Mouse (Mus musculus): ENCODE measurements around the gene Sbsn. TPM values are rescaled to one million over a fixed set of nuclear protein-coding genes. Genes with fewer than 3 reads are reported as not detected.

Sbsn gene
- total RNA-seq, 1 experiment from 2014 or later = 0.25 TPM

DNA sequence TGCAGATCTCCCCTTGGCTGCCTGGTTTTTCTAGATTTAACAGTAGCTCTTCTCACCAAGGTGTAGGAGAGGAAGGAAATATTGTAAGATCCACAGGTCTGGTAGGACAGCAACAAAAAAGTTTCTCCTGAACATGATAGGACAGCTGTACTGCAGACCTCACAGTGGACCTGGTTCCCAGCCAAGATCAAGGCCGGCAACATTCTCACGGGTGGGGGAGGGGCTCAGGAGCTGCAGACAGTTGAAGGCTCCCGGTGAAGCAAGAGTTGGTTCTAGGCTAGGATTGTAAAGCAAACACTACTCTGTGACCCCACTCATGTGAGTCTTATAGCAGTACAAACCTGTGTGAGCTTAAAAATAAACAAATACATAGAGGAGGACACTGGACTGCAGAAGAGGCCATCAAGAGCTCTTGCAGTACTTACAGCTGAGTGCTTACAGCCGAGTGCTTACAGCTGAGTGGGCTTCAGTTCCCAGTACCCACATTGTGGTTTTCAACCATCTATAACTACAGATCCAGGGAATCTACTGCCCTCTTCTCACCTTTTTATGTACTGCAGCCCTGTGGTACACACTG, 7.2 kb upstream of the Sbsn start:
- ATAC-seq (replicated peaks in 1 of 2; ENCODE audit: insufficient read depth in 1 of 2, low FRiP score in 2 of 2, low TSS enrichment in 1 of 2, low read depth in 1 of 2, poor library complexity in 2 of 2, severe bottlenecking in 2 of 2) = no peak

DNA sequence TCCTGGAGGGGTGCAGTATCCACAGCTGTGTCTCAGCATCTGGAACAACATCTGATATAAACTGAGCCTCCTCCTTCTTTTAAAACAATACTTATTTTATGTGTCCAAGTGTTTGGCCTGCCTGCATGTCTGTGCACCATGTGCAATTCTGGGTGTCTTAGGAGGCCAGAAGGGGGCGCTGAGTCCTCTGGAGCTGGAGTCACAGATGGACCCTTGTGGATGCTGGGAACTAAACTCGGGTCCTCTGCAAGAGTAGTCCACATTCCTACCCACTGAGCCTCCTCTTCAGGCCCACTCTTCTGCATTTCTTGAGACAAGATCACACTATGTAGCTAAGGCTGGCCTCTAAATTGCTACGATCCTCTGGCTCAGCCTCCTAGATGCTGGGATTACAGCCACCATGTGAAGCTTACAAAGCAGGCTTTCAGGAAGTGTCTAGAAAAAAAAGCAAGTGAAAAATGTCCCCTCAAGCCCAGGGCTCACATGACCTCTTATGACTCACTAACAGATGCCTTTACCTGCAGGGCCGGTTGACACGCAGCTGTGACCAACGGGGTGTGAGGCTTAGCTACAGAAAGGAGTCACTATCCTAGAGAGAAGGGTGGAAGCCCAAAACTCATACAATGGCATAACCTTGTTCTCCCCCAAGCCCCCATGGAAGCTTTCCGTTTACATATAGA, 3.6 kb upstream of the Sbsn start:
- no peak for ATAC-seq (replicated peaks in 1 of 2; ENCODE audit: insufficient read depth in 1 of 2, low FRiP score in 2 of 2, low TSS enrichment in 1 of 2, low read depth in 1 of 2, poor library complexity in 2 of 2, severe bottlenecking in 2 of 2)

DNA sequence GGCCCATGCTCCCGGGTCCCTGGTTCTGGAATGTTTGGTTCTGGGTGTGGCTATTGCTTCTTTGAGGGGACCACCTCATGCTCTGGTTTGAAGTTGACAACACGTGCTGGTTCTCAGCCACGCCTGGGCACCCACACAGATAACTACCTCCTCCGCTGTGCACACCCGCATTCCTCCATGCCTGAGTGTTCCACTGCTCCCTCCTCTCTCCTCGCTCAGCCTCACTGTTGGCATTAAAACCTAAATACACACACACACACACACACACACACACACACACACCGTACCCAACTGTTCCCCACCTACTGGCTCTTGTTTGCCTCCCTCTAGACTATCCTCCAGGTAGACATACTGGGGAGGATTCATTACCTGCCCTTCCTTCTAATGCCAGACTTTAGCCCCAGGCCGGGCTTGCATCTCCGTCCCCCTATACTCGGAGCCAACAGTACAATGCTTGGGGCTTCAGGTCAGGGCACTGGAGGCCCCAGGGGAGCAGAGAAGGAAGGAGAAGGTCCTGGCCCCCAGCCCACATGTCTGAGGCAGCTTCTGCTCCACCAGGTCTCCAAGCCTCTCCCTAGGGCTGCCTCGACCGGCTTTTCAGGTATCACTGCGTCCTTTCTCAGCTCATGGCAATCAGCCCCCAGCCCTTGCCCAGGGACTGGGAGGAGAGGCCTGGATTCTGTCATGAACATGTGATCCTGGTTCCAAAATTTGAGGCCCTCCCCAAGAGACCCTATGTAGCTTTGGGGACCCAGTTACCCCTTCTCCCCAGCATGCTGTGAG, 1.3 kb upstream of the Sbsn start:
- ATAC-seq (replicated peaks in 1 of 2; ENCODE audit: insufficient read depth in 1 of 2, low FRiP score in 2 of 2, low TSS enrichment in 1 of 2, low read depth in 1 of 2, poor library complexity in 2 of 2, severe bottlenecking in 2 of 2) = no peak

DNA sequence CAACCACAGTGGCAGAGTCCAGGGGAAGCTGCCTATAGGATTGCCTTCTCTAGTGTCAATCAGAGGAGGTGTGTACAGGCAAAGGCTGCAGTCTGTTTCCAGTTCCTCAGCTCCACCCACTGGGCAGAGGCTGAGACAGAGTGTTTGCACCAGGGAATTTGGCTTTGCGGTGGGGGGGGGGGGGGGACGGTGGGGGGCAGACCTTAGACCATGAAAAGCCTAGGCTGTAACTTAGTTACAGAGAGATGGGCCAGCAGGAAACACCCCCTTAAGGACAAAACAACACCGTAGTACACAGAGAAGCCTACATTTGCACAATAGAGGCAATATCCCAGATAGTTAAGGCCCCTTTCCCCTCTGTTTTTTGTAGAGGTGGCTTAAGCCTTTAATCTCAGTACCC, 5.7 kb downstream of the Sbsn start:
- no peak for ATAC-seq (replicated peaks in 1 of 2; ENCODE audit: insufficient read depth in 1 of 2, low FRiP score in 2 of 2, low TSS enrichment in 1 of 2, low read depth in 1 of 2, poor library complexity in 2 of 2, severe bottlenecking in 2 of 2)

DNA sequence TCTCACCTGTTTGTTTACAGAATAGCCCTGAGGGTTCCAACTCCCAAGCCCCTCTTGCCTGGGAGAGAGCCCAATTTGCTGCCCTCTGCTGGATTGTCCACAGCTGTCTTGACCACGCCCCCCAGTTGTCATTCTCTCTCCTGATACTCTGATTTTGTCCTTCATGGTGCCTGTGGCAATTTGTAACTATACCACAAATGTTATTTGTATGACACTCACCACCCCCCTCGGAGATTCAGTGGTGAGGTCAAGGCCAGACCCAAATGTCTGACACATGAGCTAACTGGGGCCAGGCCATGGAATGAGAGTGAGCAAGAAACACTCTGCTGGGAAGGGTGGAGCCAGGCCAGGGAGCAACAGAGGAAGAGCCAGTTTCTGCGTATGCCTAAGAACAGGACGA, 7.6 kb downstream of the Sbsn start:
- no peak for ATAC-seq (replicated peaks in 1 of 2; ENCODE audit: insufficient read depth in 1 of 2, low FRiP score in 2 of 2, low TSS enrichment in 1 of 2, low read depth in 1 of 2, poor library complexity in 2 of 2, severe bottlenecking in 2 of 2)

DNA sequence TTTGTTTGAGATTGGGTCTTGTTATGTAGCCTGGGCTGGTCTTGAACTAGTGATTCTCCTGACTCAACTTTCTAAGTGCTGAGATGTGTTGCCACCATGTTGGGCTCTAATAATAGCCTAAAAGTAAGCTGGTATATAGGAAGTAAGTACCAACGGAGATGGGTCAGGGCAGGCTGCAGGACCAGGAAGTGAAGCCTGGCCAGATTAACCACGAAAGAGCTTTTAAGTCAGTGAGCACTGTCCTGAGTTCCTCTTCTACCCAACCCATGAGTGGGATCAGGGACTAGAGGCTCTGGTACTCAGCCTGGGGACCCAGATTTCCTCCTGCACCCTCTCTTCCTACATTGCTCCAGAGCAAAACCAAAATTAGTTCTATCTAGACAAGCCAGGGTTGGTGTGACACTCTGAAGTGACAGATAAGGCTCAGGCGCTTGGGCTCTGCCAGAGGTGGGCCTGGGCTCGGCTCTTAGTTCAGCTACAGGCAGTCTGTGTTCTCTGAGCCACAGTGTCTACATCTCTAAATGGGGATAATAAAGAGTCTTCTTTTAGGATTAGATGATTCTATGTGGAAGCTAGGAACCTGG, 10.6 kb downstream of the Sbsn start:
- ATAC-seq (replicated peaks in 1 of 2; ENCODE audit: insufficient read depth in 1 of 2, low FRiP score in 2 of 2, low TSS enrichment in 1 of 2, low read depth in 1 of 2, poor library complexity in 2 of 2, severe bottlenecking in 2 of 2) = peak; percentile 46 to 61

DNA sequence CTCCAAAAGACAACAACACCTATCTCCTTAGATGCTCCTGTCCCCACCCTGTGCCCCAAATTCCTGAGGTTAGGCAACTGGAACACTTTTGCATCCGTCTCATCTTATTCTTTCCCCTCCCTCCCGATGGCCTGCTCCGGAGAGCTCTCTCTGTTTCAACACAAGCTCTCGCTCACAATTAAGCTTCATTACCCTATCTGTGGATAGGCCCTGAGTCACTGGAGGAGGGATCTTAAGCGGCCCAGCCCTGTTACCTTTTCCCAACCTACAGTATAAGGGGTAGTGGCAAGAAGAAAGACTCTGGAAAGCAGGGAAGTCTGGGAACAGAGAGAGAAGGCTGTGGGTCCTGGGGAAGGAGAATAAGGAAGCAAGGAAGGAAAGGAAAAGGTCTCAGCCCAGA, 12.2 kb downstream of the Sbsn start, which contains the start of gene Dmkn:
Gene Dmkn (plus strand): TSS at position 301 of the 400 bp plus-strand sequence.
- no peak for ATAC-seq (replicated peaks in 1 of 2; ENCODE audit: insufficient read depth in 1 of 2, low FRiP score in 2 of 2, low TSS enrichment in 1 of 2, low read depth in 1 of 2, poor library complexity in 2 of 2, severe bottlenecking in 2 of 2)

DNA sequence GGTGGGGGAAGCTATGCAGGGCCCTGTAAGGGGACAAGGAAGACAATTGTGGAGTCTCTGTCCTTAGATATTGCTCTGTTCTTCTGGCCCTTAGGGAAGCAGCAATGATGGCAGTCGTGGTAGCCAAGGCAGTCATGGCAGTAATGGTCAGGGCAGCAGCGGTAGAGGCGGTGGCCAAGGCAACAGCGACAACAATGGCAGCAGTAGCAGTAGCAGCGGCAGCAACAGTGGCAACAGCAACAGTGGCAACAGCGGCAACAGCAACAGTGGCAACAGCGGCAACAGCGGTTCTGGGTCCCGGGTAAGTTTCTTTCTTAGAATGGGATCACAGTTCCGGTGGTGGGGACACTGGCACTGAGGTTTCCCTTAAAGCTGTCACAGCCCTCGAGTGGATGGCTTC, 13.9 kb downstream of the Sbsn start:
- no peak for ATAC-seq (replicated peaks in 1 of 2; ENCODE audit: insufficient read depth in 1 of 2, low FRiP score in 2 of 2, low TSS enrichment in 1 of 2, low read depth in 1 of 2, poor library complexity in 2 of 2, severe bottlenecking in 2 of 2)

DNA sequence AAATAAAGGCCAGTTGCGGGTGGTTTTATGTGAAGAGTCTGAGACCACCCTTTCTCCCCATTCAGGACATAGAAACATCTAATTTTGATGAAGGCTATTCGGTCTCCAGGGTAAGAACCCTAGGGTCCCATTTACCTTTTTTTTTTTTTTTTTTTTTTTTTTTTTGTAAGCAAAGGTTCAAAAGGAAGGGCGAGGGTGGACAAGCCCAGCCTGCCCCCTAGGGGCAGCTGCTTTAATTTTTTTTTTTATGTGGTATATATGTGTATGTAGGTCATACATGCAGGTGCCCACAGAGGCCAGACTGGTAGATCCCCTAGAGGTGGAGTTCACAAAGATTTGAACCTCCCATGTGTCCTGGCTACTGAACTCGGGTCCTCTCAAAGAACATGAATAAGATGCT, 15.1 kb downstream of the Sbsn start:
- ATAC-seq (replicated peaks in 1 of 2; ENCODE audit: insufficient read depth in 1 of 2, low FRiP score in 2 of 2, low TSS enrichment in 1 of 2, low read depth in 1 of 2, poor library complexity in 2 of 2, severe bottlenecking in 2 of 2) = no peak

DNA sequence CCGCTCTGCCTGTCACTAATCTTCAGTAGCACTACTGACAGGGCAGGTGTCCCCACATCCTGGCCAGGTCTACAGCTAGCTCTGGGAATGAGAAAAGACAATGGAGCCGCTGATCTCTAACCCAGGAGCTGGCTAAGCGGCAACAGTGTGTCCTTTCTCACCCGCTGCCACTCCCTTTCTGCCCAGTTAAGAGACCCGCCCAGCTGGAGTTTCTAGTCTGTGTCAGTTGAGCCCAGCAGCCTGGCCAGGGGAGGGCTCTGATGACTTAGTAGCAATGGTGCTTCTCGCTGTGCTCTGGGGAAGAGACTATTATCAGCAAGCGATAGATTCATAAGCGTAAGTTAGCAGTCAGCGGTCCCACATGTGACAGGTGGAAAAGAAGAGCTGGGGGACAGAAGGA, 18.0 kb downstream of the Sbsn start:
- ATAC-seq (replicated peaks in 1 of 2; ENCODE audit: insufficient read depth in 1 of 2, low FRiP score in 2 of 2, low TSS enrichment in 1 of 2, low read depth in 1 of 2, poor library complexity in 2 of 2, severe bottlenecking in 2 of 2) = no peak

DNA sequence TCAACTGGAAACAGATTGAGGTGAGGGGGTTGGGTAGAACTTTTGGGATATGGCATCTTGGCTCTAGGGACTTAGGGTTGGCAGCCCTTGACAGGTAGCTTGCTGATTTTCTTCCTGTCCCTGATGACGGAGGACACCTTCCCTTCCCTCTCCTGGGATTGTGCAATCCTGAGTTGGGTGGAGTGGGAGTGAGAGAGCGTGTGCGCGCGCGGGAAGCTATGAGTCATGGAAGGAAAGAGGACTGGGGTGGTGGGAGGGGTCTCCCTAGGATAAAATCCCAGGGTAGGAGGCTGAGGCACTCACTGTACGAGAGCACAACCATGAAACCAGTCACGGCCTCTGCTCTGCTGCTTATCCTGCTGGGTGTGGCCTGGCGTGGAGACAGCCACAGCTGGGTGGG, 24.8 kb downstream of the Sbsn start:
- ATAC-seq (replicated peaks in 1 of 2; ENCODE audit: insufficient read depth in 1 of 2, low FRiP score in 2 of 2, low TSS enrichment in 1 of 2, low read depth in 1 of 2, poor library complexity in 2 of 2, severe bottlenecking in 2 of 2) = no peak

DNA sequence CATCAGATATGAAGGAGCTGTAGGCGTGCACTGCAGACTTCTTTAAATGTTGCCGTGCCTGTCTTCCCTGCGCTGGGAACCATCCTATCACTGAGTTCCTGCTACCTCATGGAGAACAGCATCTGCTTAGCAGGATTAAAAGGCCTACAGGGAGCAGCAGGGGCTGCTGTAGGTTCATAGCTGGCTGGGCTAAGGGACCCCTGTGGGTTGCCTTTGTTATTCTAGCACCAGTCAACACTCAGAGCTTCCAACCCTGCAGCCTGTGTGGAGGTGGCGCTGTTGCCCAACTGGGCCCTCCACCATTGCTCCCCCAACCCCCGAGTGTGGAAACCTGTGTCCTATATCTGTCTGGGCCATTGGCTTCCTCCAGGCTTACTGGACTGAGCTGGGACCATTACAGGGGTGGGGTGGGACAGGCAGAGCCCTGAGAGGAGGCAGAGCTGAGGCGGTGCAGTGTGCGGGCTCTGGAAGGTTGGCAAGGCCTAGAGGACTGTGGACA, 25.9 kb downstream of the Sbsn start:
- ATAC-seq (replicated peaks in 1 of 2; ENCODE audit: insufficient read depth in 1 of 2, low FRiP score in 2 of 2, low TSS enrichment in 1 of 2, low read depth in 1 of 2, poor library complexity in 2 of 2, severe bottlenecking in 2 of 2) = peak in 1 of 2 experiments; percentile 19; a peak in 1 of 4 replicates

DNA sequence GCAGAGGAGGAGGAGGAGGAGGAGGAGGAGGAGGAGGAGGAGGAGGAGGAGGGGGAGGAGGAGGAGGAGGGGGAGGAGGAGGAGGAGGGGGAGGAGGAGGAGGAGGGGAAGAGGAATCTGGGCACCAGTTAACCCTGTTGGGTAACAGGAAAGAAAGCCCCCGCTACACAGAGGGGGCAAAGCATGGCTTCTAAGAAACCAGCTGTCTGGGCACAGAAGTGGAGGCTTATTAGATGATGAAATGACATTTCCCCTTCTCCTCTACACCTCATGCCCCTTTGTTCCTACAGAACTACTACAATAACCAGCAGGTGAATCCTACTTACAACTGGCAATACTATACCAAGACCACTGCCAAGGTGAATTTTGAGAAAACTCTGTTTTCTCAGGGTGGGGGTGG, 26.6 kb downstream of the Sbsn start:
- ATAC-seq (replicated peaks in 1 of 2; ENCODE audit: insufficient read depth in 1 of 2, low FRiP score in 2 of 2, low TSS enrichment in 1 of 2, low read depth in 1 of 2, poor library complexity in 2 of 2, severe bottlenecking in 2 of 2) = no peak

DNA sequence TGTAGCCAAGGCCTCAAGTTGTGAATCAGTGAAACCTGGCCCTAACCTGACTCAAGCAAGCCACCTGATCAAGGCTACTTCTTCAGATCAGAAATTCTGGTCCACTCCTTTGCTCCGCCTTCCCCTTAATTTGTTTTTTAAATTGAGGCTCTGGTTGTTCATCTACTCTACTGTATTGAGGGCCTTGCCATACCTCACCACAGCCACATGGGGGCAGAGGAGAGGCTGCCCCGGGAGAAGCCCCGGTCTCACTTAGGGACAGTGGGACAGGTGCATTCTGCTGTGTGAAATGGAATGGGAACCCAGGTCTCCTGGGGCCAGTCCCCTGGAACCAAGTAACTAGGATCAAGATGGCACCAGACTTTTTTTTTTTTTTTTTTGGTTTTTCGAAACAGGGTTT, 30.5 kb downstream of the Sbsn start:
- peak in 1 of 2 experiments; percentile 73; a peak in 2 of 4 replicates for ATAC-seq (replicated peaks in 1 of 2; ENCODE audit: insufficient read depth in 1 of 2, low FRiP score in 2 of 2, low TSS enrichment in 1 of 2, low read depth in 1 of 2, poor library complexity in 2 of 2, severe bottlenecking in 2 of 2)

DNA sequence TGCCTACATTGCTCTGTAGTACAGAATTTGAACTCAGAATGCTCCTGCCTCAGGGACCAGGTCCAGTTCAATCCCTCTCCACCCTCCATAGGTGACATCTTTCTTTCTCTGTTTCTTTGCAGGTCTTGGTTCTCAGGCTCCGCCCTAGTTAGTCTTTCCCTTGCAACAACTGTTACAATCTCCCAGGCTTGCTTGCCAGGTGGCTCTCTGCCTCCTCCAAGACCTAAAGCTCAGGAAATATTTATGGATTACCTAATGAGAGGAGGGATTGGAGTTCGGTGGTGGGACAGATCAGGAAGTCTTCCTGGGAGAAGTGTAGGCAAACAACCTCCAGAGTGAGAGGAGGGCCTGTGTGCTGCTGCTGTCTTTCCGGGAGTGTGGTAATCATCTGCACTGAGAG, 31.4 kb downstream of the Sbsn start:
- ATAC-seq (replicated peaks in 1 of 2; ENCODE audit: insufficient read depth in 1 of 2, low FRiP score in 2 of 2, low TSS enrichment in 1 of 2, low read depth in 1 of 2, poor library complexity in 2 of 2, severe bottlenecking in 2 of 2) = no peak

DNA sequence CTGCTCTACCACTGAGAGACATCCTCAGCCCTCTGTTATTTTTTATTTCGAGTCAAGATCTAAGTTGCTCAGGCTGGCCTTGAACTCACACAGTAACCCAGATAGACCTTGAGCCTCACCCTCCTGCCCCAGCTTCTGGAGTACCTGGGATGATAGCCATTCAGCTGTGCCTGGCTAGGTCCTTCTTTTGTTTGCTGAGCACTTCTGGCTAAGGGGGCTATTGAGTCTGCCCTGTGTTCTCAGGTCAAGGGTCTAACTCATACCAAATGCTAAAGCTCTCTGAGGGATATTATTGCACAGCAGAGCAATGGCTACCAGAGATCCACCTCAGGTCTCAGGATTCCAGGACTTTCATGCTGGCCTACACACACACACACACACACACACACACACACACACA, 33.9 kb downstream of the Sbsn start:
- no peak for ATAC-seq (replicated peaks in 1 of 2; ENCODE audit: insufficient read depth in 1 of 2, low FRiP score in 2 of 2, low TSS enrichment in 1 of 2, low read depth in 1 of 2, poor library complexity in 2 of 2, severe bottlenecking in 2 of 2)

DNA sequence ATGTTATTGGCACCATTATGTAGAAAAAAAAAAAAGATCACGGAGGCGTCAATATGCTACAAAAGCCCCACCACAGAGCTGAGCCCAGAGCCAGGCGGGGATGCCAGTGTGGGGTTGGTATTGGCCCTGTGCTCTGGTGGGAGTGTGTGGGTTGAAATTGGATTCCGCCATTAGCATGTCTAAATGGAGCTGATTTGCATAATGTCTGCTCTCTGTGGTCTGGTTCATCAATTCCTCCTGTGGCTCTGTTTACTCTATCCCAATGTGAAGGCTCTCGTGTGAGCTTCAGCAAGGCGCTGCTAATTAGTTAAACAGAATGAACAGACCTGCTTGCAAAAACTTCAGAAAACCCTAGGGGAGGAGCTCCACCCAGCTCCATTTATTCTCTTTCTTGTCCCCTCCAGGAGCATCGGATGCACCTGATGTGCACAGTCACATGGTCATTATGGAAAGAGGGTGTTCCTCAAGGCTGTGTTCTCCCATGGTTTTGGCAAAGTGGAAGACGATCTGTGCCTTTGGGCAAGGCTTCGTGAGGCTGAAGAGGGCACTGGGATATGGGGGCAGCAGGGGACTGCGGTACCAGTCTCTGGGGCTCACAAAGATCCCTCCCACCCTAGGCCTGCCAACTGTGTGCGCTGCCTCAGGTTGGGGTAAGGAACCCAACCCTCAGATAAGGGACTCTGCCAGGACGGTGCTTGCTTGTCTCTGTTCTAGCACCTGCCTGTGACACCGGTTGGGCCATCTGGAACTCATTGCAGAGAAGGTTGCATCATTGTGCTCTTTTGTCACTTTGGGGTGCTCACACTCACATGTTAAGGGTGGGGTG, 34.7 kb downstream of the Sbsn start:
- ATAC-seq (replicated peaks in 1 of 2; ENCODE audit: insufficient read depth in 1 of 2, low FRiP score in 2 of 2, low TSS enrichment in 1 of 2, low read depth in 1 of 2, poor library complexity in 2 of 2, severe bottlenecking in 2 of 2) = no peak

Measured in hematopoietic stem cell, adult 5-6 weeks (primary cell).